Mouse (Mus musculus): ENCODE measurements around the gene Sh3bp1. TPM values are rescaled to one million over a fixed set of nuclear protein-coding genes. Genes with fewer than 3 reads are reported as not detected.

Sh3bp1 gene
- polyA plus RNA-seq, 1 experiment, result 28.2 TPM

DNA sequence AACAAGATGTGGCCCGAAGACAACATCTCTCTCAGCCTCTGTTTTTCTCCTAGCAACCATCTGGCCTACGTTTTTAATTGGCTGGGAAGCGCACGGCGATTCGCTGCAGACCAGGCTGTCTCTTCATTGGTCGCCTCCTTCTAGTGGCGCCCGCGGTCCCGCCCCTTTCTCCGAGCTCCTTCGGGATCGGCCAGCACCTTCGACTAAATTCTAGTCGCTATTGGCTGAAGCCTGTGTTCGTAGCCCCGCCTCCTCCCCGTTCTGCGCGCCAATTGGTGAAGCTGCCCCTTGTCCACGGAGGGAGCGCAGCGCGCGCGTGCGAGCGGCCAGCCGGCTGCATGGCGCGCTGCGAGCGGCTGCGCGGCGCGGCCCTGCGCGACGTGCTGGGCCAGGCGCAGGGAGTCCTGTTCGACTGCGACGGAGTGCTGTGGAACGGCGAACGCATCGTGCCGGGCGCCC, 14.1 kb downstream of the Sh3bp1 start, which contains the start of gene Pdxp:
Gene Pdxp, plus strand, starts transcription at position 288 of the 459 bp plus-strand sequence.
- Histone ChIP-seq H3K27ac (ENCODE audit: insufficient read depth, low read length) (peak within 1 kb of the TSS; percentile 72), H3K27me3 (ENCODE audit: control insufficient read depth, insufficient read depth, low read length) (no peaks in the 10 kb centered on the region), H3K4me3 (replicated peaks; ENCODE audit: insufficient read depth, low read depth, low read length) (peak within 1 kb of the TSS; percentile 98), H3K4me1 (ENCODE audit: control insufficient read depth, insufficient read depth, low read length) (peaks cover 17% of the 10 kb centered on the region)
- WGBS, result under 1% methylated on average over 51 of the region's 51 CpGs
- DNase-seq, result peak; percentile 97 to 99
- no peak for TF ChIP-seq CTCF (IDR thresholded peaks at IDR 0.05; ENCODE audit: borderline replicate concordance, insufficient read depth, low read depth, low read length)
- peak; percentile 84 for TF ChIP-seq POLR2A (IDR thresholded peaks at IDR 0.05; ENCODE audit: borderline replicate concordance, insufficient read depth, low read length)

DNA sequence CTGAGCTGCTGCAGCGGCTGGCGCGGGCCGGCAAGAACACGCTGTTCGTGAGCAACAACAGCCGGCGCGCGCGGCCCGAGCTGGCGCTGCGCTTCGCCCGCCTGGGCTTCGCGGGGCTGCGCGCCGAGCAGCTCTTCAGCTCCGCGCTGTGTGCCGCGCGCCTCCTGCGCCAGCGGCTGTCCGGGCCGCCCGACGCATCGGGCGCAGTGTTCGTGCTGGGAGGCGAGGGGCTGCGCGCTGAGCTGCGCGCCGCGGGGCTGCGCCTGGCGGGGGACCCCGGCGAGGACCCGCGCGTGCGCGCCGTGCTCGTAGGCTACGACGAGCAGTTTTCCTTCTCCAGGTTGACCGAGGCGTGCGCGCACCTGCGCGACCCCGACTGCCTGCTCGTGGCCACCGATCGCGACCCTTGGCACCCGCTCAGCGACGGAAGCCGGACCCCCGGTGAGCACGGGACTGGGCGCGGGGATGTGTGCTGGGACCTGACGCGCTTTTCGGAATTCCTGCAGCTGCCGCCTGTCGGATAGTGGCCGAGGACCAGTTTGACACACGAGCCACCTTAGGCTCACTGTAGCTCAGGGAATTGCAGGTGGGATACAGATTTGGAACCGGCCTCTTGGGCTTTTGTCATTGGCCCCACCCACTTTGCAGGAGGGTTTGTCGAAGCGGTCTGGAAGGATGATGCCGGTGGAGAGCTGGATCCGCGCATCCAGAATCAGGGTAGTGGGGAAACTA, 14.7 kb downstream of the Sh3bp1 start:
- DNase-seq, result peak; percentile 74 to 80
- Histone ChIP-seq H3K4me1 (ENCODE audit: control insufficient read depth, insufficient read depth, low read length) (peaks cover 17% of the 10 kb centered on the region), H3K27me3 (ENCODE audit: control insufficient read depth, insufficient read depth, low read length) (no peaks in the 10 kb centered on the region), H3K4me3 (replicated peaks; ENCODE audit: insufficient read depth, low read depth, low read length) (peak overlapping the region; percentile 98), H3K27ac (ENCODE audit: insufficient read depth, low read length) (peak overlapping the region; percentile 72)
- TF ChIP-seq CTCF (IDR thresholded peaks at IDR 0.05; ENCODE audit: borderline replicate concordance, insufficient read depth, low read depth, low read length) (no peak), POLR2A (IDR thresholded peaks at IDR 0.05; ENCODE audit: borderline replicate concordance, insufficient read depth, low read length) (no peak)
- under 1% methylated on average over 81 of the region's 87 CpGs for WGBS

DNA sequence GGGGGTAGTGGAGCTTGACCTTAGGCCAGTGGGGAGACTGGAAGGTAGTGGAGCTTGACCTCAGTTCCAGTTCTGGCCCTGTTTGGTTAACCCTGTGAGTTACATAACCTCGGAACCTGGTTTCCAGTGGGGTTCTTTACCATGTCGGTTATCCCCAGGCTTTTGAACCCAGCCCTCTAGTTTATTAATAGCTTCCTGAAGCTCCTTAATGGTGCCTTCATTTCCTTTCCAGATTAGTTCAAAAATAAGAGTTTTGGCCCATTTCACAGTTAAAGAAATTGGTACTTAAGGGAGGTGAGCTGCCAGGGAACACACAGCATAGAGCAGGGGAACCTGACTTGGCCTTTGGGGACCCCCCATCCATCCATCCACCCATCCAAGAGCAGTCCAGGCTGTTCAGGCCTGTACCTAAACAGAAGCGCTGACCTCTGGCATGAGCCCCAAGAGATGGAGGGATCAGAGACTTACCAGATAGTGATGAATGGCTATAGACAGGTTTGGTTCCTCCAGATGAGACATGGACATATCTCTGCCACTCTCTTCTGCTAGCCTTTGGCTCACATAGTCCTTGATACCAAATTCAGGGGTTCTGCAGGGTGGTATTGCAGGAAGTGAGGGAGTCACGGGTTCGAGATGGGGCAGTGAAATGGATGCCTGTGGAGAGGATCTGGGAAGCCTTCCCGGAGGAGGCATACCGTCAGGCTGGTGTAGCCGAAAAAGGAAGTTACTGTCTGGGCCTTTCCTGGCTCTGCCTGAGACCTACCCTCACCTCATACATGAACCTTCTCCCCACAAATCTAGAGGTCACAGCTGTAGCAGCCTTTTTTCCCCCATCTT, 15.5 kb downstream of the Sh3bp1 start:
- peaks cover 17% of the 10 kb centered on the region for H3K4me1 ChIP-seq (ENCODE audit: control insufficient read depth, insufficient read depth, low read length)
- peak overlapping the region; percentile 72 for H3K27ac ChIP-seq (ENCODE audit: insufficient read depth, low read length)
- peak overlapping the region; percentile 98 for H3K4me3 ChIP-seq (replicated peaks; ENCODE audit: insufficient read depth, low read depth, low read length)
- TF ChIP-seq CTCF (IDR thresholded peaks at IDR 0.05; ENCODE audit: borderline replicate concordance, insufficient read depth, low read depth, low read length) (no peak), POLR2A (IDR thresholded peaks at IDR 0.05; ENCODE audit: borderline replicate concordance, insufficient read depth, low read length) (no peak)
- DNase-seq, result peak; percentile 42 to 62
- WGBS, result 11% methylated on average over 8 of the region's 8 CpGs
- H3K27me3 ChIP-seq (ENCODE audit: control insufficient read depth, insufficient read depth, low read length), result no peaks in the 10 kb centered on the region

DNA sequence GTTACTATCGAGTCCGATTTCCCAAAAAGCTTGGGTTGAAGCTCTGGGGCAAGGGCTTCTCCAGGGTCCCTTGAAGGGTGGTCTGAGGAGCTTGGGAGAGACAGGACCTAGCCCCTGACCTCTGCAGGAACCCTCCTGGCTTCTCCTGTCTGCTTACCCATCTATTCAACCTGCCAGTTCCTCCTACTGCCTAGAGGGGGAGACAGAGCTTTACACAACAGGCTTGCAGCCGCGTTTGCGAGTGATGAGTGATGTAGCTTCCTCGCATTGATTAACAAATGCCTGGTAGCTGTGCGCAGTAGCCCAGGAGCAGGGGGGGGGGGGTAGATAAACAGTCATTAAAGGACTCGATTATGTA, 16.1 kb downstream of the Sh3bp1 start:
- no peaks in the 10 kb centered on the region for H3K27me3 ChIP-seq (ENCODE audit: control insufficient read depth, insufficient read depth, low read length)
- H3K27ac ChIP-seq (ENCODE audit: insufficient read depth, low read length), result peak overlapping the region; percentile 72
- H3K4me3 ChIP-seq (replicated peaks; ENCODE audit: insufficient read depth, low read depth, low read length), result peak overlapping the region; percentile 98
- peaks cover 17% of the 10 kb centered on the region for H3K4me1 ChIP-seq (ENCODE audit: control insufficient read depth, insufficient read depth, low read length)
- TF ChIP-seq CTCF (IDR thresholded peaks at IDR 0.05; ENCODE audit: borderline replicate concordance, insufficient read depth, low read depth, low read length) (peak; percentile 98), POLR2A (IDR thresholded peaks at IDR 0.05; ENCODE audit: borderline replicate concordance, insufficient read depth, low read length) (peak; percentile 14; the same call in 1 of the 2 replicates)
- WGBS, result 7% methylated on average over 8 of the region's 8 CpGs
- DNase-seq, result peak; percentile 81 to 87

DNA sequence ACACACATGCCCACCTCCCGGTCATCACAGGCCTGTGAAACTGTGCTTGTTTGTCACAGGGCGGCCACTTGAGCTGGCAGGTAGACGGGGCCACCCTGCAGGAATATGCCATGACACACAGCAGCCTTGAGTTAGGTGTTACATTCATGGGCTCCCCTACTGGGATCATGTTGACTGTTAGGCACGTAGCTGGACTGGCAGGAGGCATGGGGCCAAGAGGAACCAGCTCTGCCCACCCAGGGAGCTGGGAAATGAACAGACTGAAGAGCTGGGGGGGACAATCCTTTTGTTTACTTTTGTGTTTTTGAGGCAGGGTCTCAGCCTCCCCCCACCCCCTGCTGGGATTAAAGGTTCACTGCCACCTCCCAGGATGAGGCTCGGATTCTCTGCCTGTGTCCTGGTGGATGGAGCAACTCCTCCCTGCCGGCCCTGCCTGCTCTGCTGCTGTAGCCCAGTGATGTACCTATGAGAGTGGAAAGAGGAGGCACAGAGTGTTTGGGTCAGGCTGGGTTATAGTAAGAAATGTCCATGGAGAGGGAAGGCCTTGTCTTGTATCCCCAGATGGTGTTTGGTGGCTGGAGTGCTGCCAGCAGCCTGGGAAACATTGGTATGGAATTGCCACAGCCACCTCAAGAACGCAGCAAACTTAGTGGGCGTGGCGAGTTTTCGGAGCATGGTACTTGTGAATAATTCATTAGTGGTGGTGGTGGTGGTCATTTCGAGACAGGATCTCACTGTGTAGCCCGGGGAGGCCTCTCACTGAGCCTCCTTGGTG, 16.7 kb downstream of the Sh3bp1 start:
- WGBS, result 12% methylated on average over 12 of the region's 12 CpGs
- DNase-seq, result peak; percentile 64 to 70

DNA sequence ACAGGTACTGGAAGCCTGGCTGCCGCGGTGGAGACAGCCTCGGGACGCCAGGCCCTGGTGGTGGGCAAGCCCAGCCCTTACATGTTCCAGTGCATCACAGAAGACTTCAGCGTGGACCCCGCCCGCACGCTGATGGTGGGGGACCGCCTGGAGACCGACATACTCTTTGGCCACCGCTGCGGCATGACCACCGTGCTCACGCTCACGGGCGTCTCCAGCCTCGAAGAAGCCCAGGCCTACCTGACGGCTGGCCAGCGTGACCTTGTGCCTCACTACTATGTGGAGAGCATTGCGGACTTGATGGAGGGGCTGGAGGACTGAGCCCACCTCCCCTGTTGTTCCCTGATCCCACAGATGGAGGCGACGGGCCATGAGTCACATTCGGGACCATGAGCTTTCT, 18.6 kb downstream of the Sh3bp1 start:
- no peak overlapping the region for H3K27ac ChIP-seq (ENCODE audit: insufficient read depth, low read length)

More for the DNA sequence above, 16.7 kb downstream of the Sh3bp1 start:
- Histone ChIP-seq H3K27me3 (ENCODE audit: control insufficient read depth, insufficient read depth, low read length) (no peaks in the 10 kb centered on the region), H3K4me3 (replicated peaks; ENCODE audit: insufficient read depth, low read depth, low read length) (peak overlapping the region; percentile 98), H3K4me1 (ENCODE audit: control insufficient read depth, insufficient read depth, low read length) (peaks cover 17% of the 10 kb centered on the region), H3K27ac (ENCODE audit: insufficient read depth, low read length) (peak overlapping the region; percentile 37)
- TF ChIP-seq CTCF (IDR thresholded peaks at IDR 0.05; ENCODE audit: borderline replicate concordance, insufficient read depth, low read depth, low read length) (no peak), POLR2A (IDR thresholded peaks at IDR 0.05; ENCODE audit: borderline replicate concordance, insufficient read depth, low read length) (no peak)

DNA sequence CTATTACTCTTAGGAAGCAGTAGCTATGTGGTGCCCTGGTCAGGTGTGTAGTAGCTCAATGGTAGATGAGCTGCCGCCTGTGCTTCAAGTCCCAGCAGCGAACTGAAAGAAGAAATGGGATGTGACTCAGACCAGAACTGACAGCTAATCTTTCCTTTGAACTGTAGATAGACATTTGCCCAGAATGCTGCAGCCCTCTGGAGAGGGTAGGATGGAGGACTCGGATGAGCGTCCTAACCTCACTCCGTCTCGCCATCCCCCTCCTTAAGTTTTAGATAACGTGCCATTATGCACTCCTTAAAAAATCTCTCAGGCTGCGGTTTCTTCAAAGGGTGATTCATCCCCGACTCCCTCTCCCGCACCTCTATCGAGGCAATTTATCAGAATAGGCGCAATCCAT, 20.3 kb downstream of the Sh3bp1 start:
- H3K4me1 ChIP-seq (ENCODE audit: control insufficient read depth, insufficient read depth, low read length), result peaks cover 17% of the 10 kb centered on the region
- H3K27ac ChIP-seq (ENCODE audit: insufficient read depth, low read length), result no peak overlapping the region
- TF ChIP-seq CTCF (IDR thresholded peaks at IDR 0.05; ENCODE audit: borderline replicate concordance, insufficient read depth, low read depth, low read length) (no peak), POLR2A (IDR thresholded peaks at IDR 0.05; ENCODE audit: borderline replicate concordance, insufficient read depth, low read length) (no peak)
- 86% methylated on average over 12 of the region's 12 CpGs for WGBS
- H3K27me3 ChIP-seq (ENCODE audit: control insufficient read depth, insufficient read depth, low read length), result no peaks in the 10 kb centered on the region
- H3K4me3 ChIP-seq (replicated peaks; ENCODE audit: insufficient read depth, low read depth, low read length), result no peak overlapping the region
- no peak for DNase-seq

More for the DNA sequence above, 18.6 kb downstream of the Sh3bp1 start:
- Histone ChIP-seq H3K4me1 (ENCODE audit: control insufficient read depth, insufficient read depth, low read length) (peaks cover 17% of the 10 kb centered on the region), H3K27me3 (ENCODE audit: control insufficient read depth, insufficient read depth, low read length) (no peaks in the 10 kb centered on the region), H3K4me3 (replicated peaks; ENCODE audit: insufficient read depth, low read depth, low read length) (no peak overlapping the region)
- TF ChIP-seq CTCF (IDR thresholded peaks at IDR 0.05; ENCODE audit: borderline replicate concordance, insufficient read depth, low read depth, low read length), result no peak
- no peak for TF ChIP-seq POLR2A (IDR thresholded peaks at IDR 0.05; ENCODE audit: borderline replicate concordance, insufficient read depth, low read length)
- 84% methylated on average over 23 of the region's 23 CpGs for WGBS
- DNase-seq, result no peak

Data from cerebellum, adult 2 months (tissue).